Mouse (Mus musculus) lung, postnatal 0 days (tissue): ENCODE measurements around the gene Pygm. TPM values are rescaled to one million over a fixed set of nuclear protein-coding genes. Genes with fewer than 3 reads are reported as not detected.
A peak's percentile ranks its signal among the peaks of the same experiment; 100 is the strongest.

Experiments
- ATAC-seq: fragments of 200-750 bp; cut with Nextera tagmentation; 2 replicates; pipeline ENCODE4 v1.8.0; 2017; ENCODE audit warnings: moderate library complexity
- DNase-seq: peaks from one replicate; pipeline ENCODE4 v3.0.0-alpha.2; 2016; ENCODE audit warnings: low spot score
- H3K27ac ChIP-seq: fragments of 300-500 bp; sonication (generic); 2 replicates; pipeline ENCODE4 v1.5.1; 2014; ENCODE audit warnings: antibody characterized with exemption, mild to moderate bottlenecking, low read length, mixed read lengths
- H3K27me3 ChIP-seq: fragments of 300-500 bp; sonication (generic); replicated peaks from 2 replicates; pipeline ENCODE4 v1.6.1; 2014; ENCODE audit warnings: low read length, mixed read lengths; ENCODE audit not compliant: insufficient read depth
- H3K36me3 ChIP-seq: fragments of 300-500 bp; sonication (generic); 2 replicates; pipeline ENCODE4 v1.6.1; 2014; ENCODE audit warnings: low read length, mixed read lengths; ENCODE audit not compliant: insufficient read depth
- H3K4me1 ChIP-seq: fragments of 300-500 bp; sonication (generic); 2 replicates; pipeline ENCODE4 v1.6.1; 2014; ENCODE audit warnings: antibody characterized with exemption, low read depth, low read length, mixed read lengths; ENCODE audit not compliant: insufficient read depth
- H3K4me2 ChIP-seq: fragments of 300-500 bp; sonication (generic); replicated peaks from 2 replicates; pipeline ENCODE4 v1.6.1; 2014; ENCODE audit warnings: low read depth, mild to moderate bottlenecking, low read length, moderate library complexity, mixed read lengths
- H3K4me3 ChIP-seq: fragments of 300-500 bp; sonication (generic); 2 replicates; pipeline ENCODE4 v1.5.1; 2014; ENCODE audit warnings: low read depth, low read length
- H3K9ac ChIP-seq: fragments of 300-500 bp; sonication (generic); replicated peaks from 2 replicates; pipeline ENCODE4 v1.6.1; 2014; ENCODE audit warnings: low read depth, mild to moderate bottlenecking
- H3K9me3 ChIP-seq: fragments of 300-500 bp; sonication (generic); 2 replicates; pipeline ENCODE4 v1.6.1; 2016; ENCODE audit warnings: low read length, mixed read lengths
- CTCF ChIP-seq: IDR thresholded peaks from 2 replicates; pipeline ENCODE4 v1.5.1; 2016; ENCODE audit warnings: antibody characterized with exemption, mild to moderate bottlenecking
- EP300 ChIP-seq: IDR thresholded peaks from 2 replicates; pipeline ENCODE4 v1.6.1; 2016; ENCODE audit warnings: antibody characterized with exemption, mild to moderate bottlenecking, control low read depth
- WGBS: fragments of 180-500 bp; shearing (Covaris S2); extraction: QIAGEN DNeasy Blood & Tissue Kit; methylation state at CpG from one replicate; pipeline ENCODE4 v1.1.7; 2014; 5-methylcytosine and 5-hydroxymethylcytosine counted together
- polyA plus RNA-seq: library from polyadenylated mRNA; unstranded; fragments of >200 nt; fragmentation: Nextera tagmentation; extraction: Ambion mirVana; gene quantifications from 2 replicates; pipeline ENCODE4 v1.2.1, GENCODE M21; 2015

Gene Pygm
- polyA plus RNA-seq, 1 experiment from 2014 or later = 20.5 TPM

- 0 out of 2 replicates have a peak overlapping the region, but pooled peaks have one; percentile 24 for H3K9ac ChIP-seq
- peak; percentile 35; the same call in 1 of the 2 replicates for TF ChIP-seq EP300
- peak; percentile 91 for TF ChIP-seq CTCF
- peak; percentile 92 for DNase-seq
- ATAC-seq = peak; percentile 73
- H3K27me3 ChIP-seq = no peaks in the 10 kb centered on the region
- H3K4me1 ChIP-seq = peaks cover 3% of the 10 kb centered on the region; the same call in 1 of the 2 replicates
- H3K27ac ChIP-seq = peak overlapping the region; percentile 73
- peak overlapping the region; percentile 62 for H3K4me3 ChIP-seq
- no peaks in the 10 kb centered on the region for H3K36me3 ChIP-seq
- WGBS = 1% methylated on average over 22 of the region's 32 CpGs
- no peaks in the 10 kb centered on the region for H3K9me3 ChIP-seq
- H3K4me2 ChIP-seq = peak overlapping the region; percentile 99
These were observed 17.1 kb downstream of the Pygm start for GRCm38 (mm10) chr19:6401131-6401815.

GRCm38 (mm10) chr19:6401951-6402350 is 17.8 kb downstream of the Pygm start:
- no peaks in the 10 kb centered on the region for H3K36me3 ChIP-seq
- H3K4me2 ChIP-seq = peak overlapping the region; percentile 99
- H3K9ac ChIP-seq = 0 out of 2 replicates have a peak overlapping the region, but pooled peaks have one; percentile 1
- no peaks in the 10 kb centered on the region for H3K9me3 ChIP-seq
- ATAC-seq (peak; percentile 10; the same call in 1 of the 2 replicates), DNase-seq (peak; percentile 55)
- H3K4me1 ChIP-seq = peaks cover 3% of the 10 kb centered on the region; the same call in 1 of the 2 replicates
- H3K4me3 ChIP-seq = peak overlapping the region; percentile 62
- no peaks in the 10 kb centered on the region for H3K27me3 ChIP-seq
- 6% methylated on average over 9 of the region's 9 CpGs for WGBS
- H3K27ac ChIP-seq = peak overlapping the region; percentile 73; the same call in 1 of the 2 replicates
- no peak for TF ChIP-seq CTCF
- TF ChIP-seq EP300 = no peak; the same call in 1 of the 2 replicates

GRCm38 (mm10) chr19:6403869-6404268 is 19.7 kb downstream of the Pygm start:
- H3K9ac ChIP-seq = no peak overlapping the region
- no peak for ATAC-seq
- no peak for DNase-seq

DNA sequence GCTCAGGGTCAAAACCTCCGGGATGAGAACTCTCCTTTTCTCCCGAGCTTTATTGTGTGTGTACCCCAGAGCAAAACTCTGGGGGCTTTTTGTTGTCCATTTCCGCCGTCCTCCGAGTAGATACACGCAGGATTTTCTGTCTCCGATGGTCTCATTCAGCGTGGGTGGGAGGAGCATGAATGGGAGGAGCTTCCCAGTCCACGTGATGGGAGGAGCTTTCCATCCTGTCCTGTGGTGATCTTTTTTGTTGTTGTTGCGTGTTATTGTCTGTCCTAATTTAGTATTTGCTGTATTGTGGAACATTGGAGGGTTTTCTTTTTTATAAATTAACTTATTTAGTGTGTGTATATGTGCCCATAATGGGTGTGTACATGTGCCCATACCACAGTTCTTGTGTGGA is 21.2 kb downstream of the Pygm start:
- H3K27me3 ChIP-seq = no peaks in the 10 kb centered on the region
- H3K4me1 ChIP-seq = no peaks in the 10 kb centered on the region; the same call in 1 of the 2 replicates
- no peak overlapping the region for H3K4me2 ChIP-seq
- no peak overlapping the region for H3K4me3 ChIP-seq
- TF ChIP-seq CTCF = no peak
- H3K9me3 ChIP-seq = no peaks in the 10 kb centered on the region
- no peak overlapping the region for H3K27ac ChIP-seq
- DNase-seq (no peak), ATAC-seq (no peak)
- no peak overlapping the region for H3K9ac ChIP-seq
- H3K36me3 ChIP-seq = no peaks in the 10 kb centered on the region
- 66% methylated on average over 10 of the region's 10 CpGs for WGBS

More at GRCm38 (mm10) chr19:6403869-6404268, 19.7 kb downstream of the Pygm start:
- TF ChIP-seq CTCF (no peak), EP300 (no peak)
- no peaks in the 10 kb centered on the region for H3K9me3 ChIP-seq
- H3K4me3 ChIP-seq = no peak overlapping the region
- WGBS = 73% methylated on average over 10 of the region's 10 CpGs
- no peak overlapping the region for H3K4me2 ChIP-seq
- H3K27ac ChIP-seq = no peak overlapping the region
- no peaks in the 10 kb centered on the region for H3K36me3 ChIP-seq
- peaks cover 3% of the 10 kb centered on the region; the same call in 1 of the 2 replicates for H3K4me1 ChIP-seq
- no peaks in the 10 kb centered on the region for H3K27me3 ChIP-seq

GRCm38 (mm10) chr19:6407109-6407508 is 22.9 kb downstream of the Pygm start:
- H3K27me3 ChIP-seq = no peaks in the 10 kb centered on the region
- ATAC-seq = no peak

DNA sequence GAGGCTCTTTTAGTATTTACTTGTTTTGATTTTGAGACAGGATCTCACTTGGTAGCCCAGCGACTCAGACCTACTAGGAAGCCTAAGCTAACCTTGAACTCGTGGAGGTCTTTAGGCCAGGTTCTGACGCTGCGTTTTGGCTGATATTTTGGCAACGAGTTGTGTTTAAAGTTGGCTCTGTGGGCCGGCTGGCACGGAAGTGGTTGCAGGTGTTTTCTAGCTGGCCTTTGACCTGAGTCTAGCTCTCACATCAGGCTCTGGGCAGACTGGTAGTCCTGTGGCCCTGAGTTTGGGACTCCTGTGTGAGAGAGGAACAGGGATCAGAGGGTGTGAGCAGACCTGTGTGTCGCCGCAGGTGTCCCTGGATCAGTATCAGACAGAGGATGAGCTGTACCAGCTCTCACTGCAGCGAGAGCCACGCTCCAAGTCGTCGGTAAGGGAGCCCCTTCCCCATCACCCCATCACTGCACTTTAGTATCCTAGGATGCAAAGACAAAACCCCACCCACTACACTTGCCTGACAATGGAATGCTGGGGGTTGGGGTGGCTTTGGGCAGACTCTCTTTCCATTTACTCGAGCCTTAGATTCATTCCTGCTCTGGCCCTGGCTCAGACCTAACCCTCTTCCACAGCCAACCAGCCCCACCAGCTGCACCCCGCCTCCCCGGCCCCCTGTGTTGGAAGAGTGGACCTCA is 23.8 kb downstream of the Pygm start:
- DNase-seq = no peak
- H3K36me3 ChIP-seq = no peaks in the 10 kb centered on the region
- no peaks in the 10 kb centered on the region for H3K9me3 ChIP-seq
- H3K9ac ChIP-seq = no peak overlapping the region
- no peaks in the 10 kb centered on the region for H3K27me3 ChIP-seq
- no peak overlapping the region for H3K4me3 ChIP-seq
- no peak for TF ChIP-seq CTCF
- no peak for TF ChIP-seq EP300
- ATAC-seq = no peak
- WGBS = 58% methylated on average over 16 of the region's 16 CpGs
- no peaks in the 10 kb centered on the region for H3K4me1 ChIP-seq
- H3K4me2 ChIP-seq = no peak overlapping the region
- H3K27ac ChIP-seq = no peak overlapping the region

More at GRCm38 (mm10) chr19:6407109-6407508, 22.9 kb downstream of the Pygm start:
- TF ChIP-seq CTCF (no peak), EP300 (no peak)
- DNase-seq = no peak
- Histone ChIP-seq H3K36me3 (no peaks in the 10 kb centered on the region), H3K4me1 (no peaks in the 10 kb centered on the region), H3K4me2 (no peak overlapping the region), H3K9ac (no peak overlapping the region), H3K27ac (no peak overlapping the region), H3K4me3 (no peak overlapping the region), H3K9me3 (no peaks in the 10 kb centered on the region)
- 88% methylated on average over 8 of the region's 8 CpGs for WGBS
